Mouse (Mus musculus) urinary bladder, postnatal 14 days (tissue): Measurements from ENCODE around the gene Pcsk1.

Source experiments
- DNase-seq: peaks from one replicate; pipeline ENCODE4 v3.0.0; 2021; ENCODE audit warnings: low spot score

Pcsk1 gene

DNA sequence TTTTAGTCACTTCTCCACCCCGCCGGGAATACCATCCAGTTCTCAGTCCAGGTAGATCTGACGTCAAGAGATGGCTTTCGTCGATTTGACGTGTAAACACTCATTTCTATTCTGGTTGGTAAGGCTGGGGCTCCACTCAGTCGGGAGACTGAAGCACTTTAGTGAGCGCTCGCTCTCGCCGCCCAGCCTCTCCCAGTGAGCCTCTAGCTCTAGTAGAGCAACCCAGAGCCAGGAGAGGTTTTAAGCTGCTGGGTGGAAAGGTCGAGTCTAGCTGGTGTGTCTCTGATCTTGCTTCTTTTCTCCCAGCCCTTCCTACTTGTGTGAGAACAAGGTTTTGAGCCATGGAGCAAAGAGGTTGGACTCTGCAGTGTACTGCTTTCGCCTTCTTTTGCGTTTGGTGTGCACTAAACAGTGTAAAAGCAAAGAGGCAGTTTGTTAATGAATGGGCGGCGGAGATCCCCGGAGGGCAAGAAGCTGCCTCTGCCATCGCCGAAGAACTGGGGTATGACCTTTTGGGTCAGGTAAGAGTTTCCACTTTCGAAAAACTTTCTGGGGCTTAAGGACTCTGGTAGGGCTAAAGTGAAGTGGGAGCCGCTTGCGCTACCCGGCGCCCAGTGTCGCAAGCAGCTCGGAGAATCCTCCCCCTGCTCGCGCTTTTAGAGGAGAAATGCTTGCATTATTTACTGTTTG is at the start of gene Pcsk1:
Gene Pcsk1, plus strand, starts transcription at position 106 of the 690 bp plus-strand sequence.
- no peak for DNase-seq

DNA sequence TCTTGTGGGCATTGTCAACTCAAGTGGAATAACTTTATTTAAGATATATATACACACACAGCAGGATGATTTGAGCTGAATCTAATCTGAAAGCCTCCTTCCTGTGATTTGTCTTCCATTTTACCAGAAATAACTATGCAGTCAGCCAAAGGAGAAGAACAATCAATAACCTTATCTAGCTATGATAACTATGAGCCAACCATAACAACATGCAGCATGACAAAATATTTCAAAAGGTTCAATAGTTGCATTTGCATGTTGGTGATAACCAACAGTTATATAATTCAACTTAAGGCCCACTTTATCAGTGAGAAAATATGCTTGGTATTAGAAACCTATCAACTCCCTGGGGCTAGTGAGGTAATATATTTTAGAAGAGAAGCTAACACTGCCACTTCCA is 30.8 kb upstream of the Pcsk1 start:
- no peak for DNase-seq

DNA sequence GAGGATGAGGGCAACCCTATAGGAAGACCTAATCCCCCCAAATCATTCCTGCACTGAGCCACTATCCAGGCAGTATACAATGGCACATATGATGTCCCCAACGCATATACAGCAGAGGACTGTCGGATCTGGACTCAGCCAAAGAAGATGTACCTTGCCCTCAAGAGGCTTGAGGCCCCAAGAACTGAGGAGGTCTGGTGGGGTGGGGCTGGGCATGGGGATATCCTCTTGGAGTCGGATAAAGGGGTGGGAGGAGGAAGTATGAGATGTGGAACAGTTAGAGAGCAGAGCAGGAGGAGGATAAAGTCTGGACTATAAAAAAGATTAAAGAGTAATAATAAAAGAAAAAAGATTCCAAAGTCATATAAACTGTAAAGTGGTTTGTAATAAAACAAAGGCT is 25.7 kb upstream of the Pcsk1 start:
- no peak for DNase-seq

DNA sequence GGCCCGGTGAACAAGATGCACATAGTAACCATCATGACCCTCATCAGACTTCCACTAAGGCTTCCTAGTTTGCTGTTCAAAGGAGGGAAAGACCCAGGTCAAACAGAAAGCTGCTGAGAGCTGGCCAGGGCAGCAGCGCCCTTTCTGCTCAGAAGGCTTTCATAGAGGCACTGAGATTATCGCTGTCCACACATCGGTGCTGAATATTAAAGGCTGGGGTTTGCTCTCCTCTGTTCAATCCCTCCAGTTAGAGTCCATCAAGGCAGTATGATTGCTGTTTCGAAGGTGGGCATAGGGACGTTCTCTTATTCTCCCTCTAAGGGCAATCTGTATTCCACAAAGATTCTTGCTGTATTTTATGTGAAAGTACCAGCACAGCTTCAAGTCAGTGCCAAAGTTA is 1.0 kb upstream of the Pcsk1 start:
- DNase-seq = no peak

DNA sequence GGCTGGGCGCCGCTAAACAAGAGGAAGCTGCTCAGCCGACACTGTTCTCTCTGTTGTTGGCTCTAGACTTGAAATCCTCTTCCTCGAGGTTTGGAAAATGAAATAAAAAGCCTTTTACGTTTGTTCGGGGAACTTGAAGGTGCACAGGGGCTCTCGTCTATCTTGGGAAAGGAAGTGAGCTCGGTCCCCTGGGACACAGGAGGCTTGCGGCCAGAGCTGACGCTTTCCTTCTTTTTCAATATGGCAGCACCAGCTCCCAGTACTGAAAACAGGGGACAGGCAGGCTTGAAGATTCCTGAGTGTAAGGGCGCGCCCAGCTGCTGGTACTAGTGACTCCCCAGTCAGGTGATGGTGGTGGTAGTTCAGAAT is 769 bp downstream of the Pcsk1 start:
- no peak for DNase-seq

DNA sequence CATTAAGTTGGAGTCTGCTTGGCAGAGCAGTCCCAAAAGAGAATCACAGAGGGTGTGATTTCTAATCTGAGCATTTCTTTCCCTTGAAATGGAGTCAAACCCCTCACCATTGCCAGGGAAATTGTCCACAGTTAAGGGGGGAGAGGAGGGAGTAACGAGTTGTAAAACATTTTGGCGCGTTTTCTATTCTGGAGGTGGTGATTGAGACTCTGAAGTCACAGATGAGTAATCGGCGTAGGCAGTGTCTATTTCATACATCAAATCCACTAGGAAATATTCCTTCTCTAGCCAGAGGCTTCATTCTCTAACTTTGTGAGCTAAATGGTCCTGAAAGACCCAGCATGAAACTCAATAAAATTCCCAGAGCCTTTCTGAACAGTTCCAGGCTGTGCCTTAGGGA is 1.4 kb downstream of the Pcsk1 start:
- DNase-seq = no peak

DNA sequence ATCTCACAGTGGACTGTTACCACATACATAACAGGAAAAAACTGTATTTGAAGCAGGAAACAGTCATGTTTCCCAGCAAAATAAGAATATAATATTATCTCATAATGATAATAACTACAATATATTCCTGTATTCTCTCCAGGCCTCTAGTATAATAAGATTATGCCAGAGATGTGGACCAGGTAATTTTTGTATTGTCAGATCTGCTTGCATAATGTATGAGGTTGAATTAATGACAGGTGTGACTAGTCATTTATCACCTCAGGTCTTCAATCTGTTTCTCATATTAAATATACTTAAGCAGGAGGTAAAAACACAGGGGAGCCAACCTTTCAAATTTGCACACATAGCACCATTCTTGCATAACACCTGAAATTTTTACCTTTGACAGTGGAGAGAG is 5.9 kb downstream of the Pcsk1 start:
- no peak for DNase-seq

DNA sequence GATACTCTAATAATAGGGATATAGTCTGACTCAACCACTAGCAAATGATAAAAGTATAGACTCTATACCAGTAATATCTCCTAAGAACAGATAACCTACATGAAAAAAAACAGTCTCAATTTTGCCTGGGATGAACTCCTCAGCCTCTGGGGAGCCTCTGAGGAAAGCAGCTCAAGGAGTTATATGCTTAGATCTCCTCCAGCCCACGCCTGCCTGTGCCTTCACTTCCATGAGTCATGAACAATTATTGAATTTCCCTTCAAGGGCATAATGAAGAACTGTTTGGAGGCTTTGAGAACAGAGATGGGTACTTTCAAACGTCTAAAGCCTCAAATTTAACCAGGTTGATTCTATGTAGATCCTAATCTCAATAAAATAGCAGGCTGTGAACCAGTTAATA is 23.5 kb downstream of the Pcsk1 start:
- DNase-seq = no peak

DNA sequence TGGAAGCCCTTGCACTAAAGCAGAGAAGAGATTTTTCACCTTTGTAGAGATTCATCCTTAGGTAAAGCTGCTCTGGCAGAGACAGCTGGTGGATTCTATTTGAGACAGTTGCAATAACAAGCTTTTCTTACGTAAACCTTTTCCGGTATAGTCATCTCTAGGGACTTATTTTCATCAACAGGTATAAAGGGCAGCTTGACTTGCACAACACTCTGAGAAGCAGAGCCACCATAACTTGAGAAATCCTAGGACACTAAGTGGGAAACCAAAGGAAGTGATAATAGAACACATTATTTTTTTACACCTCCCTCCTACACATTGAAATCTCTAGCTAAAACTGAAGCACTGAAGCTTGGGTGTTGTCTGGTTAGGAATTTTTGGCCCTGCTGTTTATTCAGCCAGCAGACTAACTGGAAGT is 24.4 kb downstream of the Pcsk1 start:
- DNase-seq = no peak

DNA sequence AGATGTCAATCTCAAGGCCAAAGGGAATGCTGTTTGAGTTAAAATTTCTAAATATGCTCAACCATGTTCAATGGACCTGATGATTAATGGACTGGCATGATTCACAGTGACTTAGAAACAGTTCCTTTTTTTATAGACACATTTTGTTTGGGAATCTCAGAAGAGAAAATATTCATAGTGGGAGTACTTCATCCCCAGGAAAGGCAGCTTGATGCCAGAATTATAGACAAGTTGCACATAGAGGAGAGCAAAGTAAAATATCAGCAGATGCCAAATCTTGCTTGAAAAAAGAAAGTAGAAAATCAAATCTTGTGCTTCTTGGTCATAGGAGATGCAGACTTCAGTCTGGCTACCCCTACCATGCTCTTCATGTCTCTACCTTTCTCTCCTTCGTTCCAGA is 25.2 kb downstream of the Pcsk1 start:
- no peak for DNase-seq

DNA sequence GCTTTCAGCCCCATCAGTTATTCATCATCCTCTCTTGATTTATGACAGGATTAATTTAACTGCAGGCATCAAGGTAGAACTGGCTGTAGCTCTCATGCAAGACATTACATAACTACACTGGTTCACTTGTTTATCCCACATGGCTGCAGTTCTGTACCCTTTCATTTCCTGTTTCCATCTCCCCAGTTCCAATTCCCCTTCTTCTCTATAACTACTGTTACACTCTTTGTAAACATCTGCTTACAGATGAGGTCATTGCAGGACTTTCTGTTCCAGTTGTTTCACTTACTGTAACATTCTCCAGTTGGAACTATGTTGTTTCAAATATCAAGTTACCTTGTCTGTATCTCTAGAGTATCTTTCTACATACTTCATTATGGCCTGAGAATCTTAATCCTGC is 46.2 kb downstream of the Pcsk1 start:
- DNase-seq = no peak

DNA sequence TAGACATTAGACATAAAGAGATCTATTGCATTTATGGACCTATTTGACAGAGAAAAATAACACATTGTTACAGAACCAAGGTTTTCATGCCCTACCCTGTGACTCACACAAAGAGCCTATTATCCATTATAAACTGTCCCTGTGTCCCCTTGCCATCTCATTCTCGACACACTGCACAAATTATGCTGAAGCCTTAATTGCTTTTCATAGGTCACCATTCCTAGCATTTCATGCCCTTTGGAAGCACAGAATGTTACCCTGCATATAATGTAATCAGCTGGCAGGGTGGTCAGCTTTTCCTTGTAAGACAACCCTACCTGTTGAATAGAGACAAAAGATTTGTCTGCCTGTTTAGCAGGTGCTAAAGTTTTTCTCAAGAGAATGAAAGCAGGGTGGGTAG is 71.0 kb downstream of the Pcsk1 start:
- DNase-seq = no peak

DNA sequence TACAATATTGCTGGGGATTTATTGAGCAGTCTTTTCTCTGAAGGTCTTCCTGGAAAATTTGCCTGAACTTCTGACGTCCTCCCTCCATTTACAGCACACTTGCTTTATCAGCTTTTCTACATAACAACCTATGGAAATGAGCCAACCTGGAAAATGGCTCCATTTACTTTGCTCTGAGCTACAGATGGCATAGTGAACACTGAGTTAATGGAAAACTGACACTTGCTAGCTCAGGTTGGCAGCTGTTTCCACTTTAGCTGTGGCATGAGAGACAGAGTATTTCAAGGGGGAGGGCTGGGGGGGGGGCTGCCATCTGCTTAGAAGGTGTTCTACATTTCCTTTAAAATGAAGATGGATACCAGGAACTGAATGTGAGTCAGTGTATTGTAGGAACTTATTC is 73.8 kb downstream of the Pcsk1 start:
- no peak for DNase-seq
